Mouse (Mus musculus) gastrocnemius, adult 2 months (tissue): ENCODE measurements around the gene Gsg1. TPM values are rescaled to one million over a fixed set of nuclear protein-coding genes. Genes with fewer than 3 reads are reported as not detected.

ENCODE experiments used
- DNase-seq: peaks from one replicate; pipeline ENCODE4 v3.0.0; 2022
- H3K27ac ChIP-seq: fragments of 200-600 bp; 2 replicates; pipeline ENCODE4 v1.8.1; 2022; ENCODE audit warnings: mild to moderate bottlenecking
- H3K4me3 ChIP-seq: fragments of 200-600 bp; 2 replicates; pipeline ENCODE4 v1.8.1; 2022; ENCODE audit warnings: mild to moderate bottlenecking, moderate library complexity
- CTCF ChIP-seq: fragments of 200-600 bp; IDR thresholded peaks from 2 replicates; pipeline ENCODE4 v1.8.1; 2022; ENCODE audit warnings: antibody characterized with exemption, mild to moderate bottlenecking, moderate library complexity
- intact Hi-C: fragments of 180-260 bp; cut with DNase I; formaldehyde crosslinking; loops from one replicate; pipeline ENCODE4 v1.15.1; 2025
- total RNA-seq, 2 experiments: library from RNA; stranded (reverse); gene quantifications; 2 replicates each; pipeline ENCODE4 v1.2.3; 2021

Gene Gsg1
- total RNA-seq, 2 experiments from 2014 or later = not detected

DNA sequence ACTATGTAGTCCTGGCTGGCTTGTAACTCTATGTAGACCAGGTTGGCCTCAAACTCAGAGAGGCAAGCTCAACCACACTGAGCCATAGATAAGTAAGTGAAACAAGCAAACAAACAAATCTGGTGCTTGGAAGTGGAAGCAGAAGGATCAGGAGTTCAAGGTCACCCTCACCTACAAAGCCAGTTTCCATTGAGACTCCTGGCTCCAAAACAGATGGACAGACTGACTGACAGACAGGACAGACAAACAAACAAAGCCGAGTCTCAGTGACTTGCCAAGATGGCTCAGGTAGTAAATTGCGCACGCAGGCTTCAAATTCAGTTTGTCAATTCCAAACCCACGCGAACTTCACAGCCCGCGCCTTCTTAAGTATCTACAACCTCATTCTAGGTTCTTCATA, 56.7 kb downstream of the Gsg1 start:
- intact Hi-C loops = no loop called here
- H3K27ac ChIP-seq = no peak overlapping the region
- DNase-seq = no peak
- no peak for TF ChIP-seq CTCF
- peak overlapping the region; percentile 96 for H3K4me3 ChIP-seq

DNA sequence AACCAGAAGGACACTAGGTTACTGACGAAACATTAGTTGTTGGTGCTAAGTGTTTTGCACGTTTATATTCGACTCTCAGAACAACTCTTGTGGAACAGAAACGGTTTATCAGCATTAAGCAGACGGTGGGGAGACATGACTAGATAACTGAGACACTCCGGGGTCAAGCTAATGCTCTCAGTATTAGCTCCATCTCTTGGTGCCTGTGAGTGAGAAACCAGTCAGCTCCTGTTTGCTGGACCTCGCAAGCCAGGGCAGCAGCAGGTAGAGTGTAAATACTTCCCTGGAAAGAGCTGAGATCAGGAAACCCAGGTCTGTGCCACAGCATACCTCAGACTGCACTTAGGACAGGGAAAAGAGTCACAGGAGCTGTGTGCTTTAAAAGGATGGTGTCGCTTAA, 57.4 kb downstream of the Gsg1 start:
- TF ChIP-seq CTCF = no peak
- no peak overlapping the region for H3K4me3 ChIP-seq
- intact Hi-C loops = no loop called here
- H3K27ac ChIP-seq = no peak overlapping the region
- no peak for DNase-seq

DNA sequence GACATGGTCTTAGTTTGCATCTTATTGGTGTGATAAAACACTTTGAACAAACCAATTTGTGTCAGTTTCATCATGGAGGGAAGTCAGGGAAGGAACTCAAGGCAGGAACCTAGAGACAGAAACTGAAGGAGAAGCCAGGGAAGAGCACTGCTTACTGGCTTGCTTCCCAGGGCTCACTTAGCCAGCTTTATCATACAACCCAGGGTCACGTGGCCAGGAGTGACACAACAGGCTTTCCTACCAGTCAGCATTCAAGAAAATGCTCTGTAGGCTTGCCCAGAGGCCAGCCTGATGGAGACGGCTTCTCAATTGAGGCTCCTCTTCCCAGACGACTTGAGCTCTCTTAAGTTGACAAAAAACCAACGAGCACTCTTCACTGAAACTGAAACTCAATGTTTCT, 59.2 kb downstream of the Gsg1 start:
- intact Hi-C loops = no loop called here
- TF ChIP-seq CTCF = no peak
- no peak overlapping the region for H3K4me3 ChIP-seq
- no peak overlapping the region for H3K27ac ChIP-seq
- no peak for DNase-seq

DNA sequence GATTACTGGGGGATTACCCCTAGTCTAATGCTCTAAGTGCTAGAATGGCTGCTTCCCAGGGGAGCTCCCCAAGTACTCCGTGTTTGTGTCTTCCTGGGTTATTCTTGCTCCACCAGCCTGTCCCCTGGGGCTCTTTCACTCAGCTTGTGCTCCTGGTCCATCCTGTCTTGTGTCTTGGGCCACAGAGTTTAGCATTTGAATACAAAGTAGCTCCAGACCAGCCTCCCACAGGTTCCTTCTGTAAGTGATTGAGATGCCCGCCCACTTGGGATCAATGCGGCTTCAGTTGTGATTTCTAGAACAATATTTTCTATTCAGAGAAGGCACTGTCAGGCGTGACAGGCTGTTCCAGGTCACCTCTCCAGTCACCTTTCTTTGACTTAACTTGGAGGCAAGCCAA, 60.4 kb downstream of the Gsg1 start:
- TF ChIP-seq CTCF = no peak
- DNase-seq = no peak
- intact Hi-C loops = no loop called here
- Histone ChIP-seq H3K4me3 (no peak overlapping the region), H3K27ac (no peak overlapping the region)

DNA sequence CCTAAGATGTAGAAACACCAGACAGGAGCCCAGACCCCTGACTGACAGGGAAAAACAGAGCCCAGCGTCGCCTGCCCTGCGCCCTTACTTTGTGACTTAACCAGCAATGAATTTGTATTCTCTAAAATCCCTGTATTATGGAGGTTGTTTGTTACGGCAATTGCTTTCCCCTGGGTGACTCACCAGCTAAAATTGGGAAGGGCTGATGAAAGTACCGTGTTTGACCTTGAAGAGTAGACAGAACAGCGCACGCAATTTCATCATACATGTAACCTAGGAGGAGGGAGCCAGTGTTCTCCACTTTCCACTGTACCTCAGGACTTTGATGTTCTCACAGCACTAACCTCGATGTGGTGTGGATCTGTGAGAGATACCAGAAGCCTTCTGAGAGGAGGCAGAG, 61.2 kb downstream of the Gsg1 start:
- DNase-seq = no peak
- no peak for TF ChIP-seq CTCF
- intact Hi-C loops = no loop called here
- Histone ChIP-seq H3K27ac (no peak overlapping the region), H3K4me3 (no peak overlapping the region)

DNA sequence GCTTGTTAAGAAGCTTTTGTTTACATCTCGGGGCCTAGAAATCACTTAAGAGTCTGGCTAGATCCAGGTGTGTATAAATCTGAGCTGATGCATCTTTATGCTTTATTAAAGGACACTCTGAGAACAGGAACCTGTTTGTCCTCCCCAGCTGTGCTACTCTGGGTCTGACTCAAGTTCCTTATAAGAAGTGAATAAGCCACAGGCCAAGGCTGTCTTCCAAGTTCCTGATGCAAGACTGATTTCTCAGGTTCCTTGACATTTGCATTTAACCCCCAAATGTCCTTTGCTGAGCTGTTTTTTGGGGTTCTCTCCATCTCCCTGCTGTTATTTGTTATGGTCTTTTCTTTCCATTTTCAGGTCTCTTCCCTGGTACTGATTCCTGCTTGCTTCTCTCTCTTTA, 62.2 kb downstream of the Gsg1 start:
- intact Hi-C loops = no loop called here
- no peak for DNase-seq
- Histone ChIP-seq H3K27ac (no peak overlapping the region), H3K4me3 (no peak overlapping the region)
- TF ChIP-seq CTCF = no peak

DNA sequence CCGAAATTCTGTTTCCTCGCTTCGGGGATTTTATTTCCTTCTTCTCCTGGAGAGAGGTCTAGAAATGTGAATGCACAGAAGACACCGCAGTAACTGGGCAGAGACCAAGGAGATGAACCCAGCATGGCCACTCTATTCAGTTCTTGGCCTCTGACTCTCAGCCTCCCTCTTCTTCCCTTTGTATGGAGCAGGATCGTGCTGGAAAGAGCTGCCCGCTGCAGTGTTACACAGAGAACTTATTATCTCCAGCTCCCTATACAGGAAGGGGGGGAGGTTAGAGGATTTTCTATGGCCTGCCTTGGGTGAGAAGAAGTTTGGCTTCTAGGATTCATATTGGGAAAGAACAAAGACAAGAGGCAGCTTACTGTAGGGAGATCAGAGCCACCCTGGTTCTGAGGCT, 64.0 kb downstream of the Gsg1 start:
- no peak for TF ChIP-seq CTCF
- intact Hi-C loops = no loop called here
- no peak for DNase-seq
- Histone ChIP-seq H3K4me3 (no peak overlapping the region), H3K27ac (no peak overlapping the region)

DNA sequence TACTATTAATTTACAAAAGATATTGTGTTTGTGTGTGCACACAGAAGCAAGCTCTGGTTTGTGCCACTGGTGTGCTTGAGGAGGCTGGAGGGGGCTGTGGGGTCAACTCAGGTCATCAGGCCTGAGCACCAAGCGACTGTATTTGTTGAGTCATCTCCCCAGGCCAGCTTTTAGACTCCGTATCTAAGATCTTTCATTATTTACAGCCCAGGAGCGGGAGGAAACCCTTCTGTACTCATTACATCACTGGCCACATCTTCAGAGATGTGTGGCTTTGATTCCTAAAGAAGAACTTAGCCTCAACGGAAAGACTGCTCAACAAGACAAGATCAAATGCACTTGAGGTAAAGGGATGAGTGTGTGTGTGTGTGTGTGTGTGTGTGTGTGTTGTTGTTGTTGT, 65.5 kb downstream of the Gsg1 start:
- Histone ChIP-seq H3K4me3 (no peak overlapping the region), H3K27ac (no peak overlapping the region)
- DNase-seq = no peak
- no peak for TF ChIP-seq CTCF
- intact Hi-C loops = no loop called here

Other genes starting within 250 kb of the Gsg1 start
- gene Ddx47, start 242.7 kb downstream of the Gsg1 start, total RNA-seq = 10 to 100 TPM; 26.9 TPM
- gene Gprc5a, start 188.7 kb downstream of the Gsg1 start, total RNA-seq = 1 to 10 TPM in 1 of 2 experiments, under 1 TPM in 1; 0.18 to 1.2 TPM
- gene Gprc5d, start 136.1 kb downstream of the Gsg1 start, total RNA-seq = not detected
- 1 to 10 TPM; 2.7 to 3.8 TPM for gene Fam234b, start 56.4 kb downstream of the Gsg1 start, total RNA-seq
- 10 to 100 TPM in 1 of 2 experiments, 1 to 10 TPM in 1; 3.8 to 10.3 TPM for gene Hebp1, start 56.3 kb downstream of the Gsg1 start, total RNA-seq
- gene Pbp2, start 56.1 kb upstream of the Gsg1 start, total RNA-seq = under 1 TPM in 1 of 2 experiments, not detected in 1; 0.17 TPM
- gene Emp1, start 108.2 kb upstream of the Gsg1 start, total RNA-seq = 10 to 100 TPM; 20.3 to 60.2 TPM